Mouse (Mus musculus): ENCODE results near the gene Bin2.

DNA sequence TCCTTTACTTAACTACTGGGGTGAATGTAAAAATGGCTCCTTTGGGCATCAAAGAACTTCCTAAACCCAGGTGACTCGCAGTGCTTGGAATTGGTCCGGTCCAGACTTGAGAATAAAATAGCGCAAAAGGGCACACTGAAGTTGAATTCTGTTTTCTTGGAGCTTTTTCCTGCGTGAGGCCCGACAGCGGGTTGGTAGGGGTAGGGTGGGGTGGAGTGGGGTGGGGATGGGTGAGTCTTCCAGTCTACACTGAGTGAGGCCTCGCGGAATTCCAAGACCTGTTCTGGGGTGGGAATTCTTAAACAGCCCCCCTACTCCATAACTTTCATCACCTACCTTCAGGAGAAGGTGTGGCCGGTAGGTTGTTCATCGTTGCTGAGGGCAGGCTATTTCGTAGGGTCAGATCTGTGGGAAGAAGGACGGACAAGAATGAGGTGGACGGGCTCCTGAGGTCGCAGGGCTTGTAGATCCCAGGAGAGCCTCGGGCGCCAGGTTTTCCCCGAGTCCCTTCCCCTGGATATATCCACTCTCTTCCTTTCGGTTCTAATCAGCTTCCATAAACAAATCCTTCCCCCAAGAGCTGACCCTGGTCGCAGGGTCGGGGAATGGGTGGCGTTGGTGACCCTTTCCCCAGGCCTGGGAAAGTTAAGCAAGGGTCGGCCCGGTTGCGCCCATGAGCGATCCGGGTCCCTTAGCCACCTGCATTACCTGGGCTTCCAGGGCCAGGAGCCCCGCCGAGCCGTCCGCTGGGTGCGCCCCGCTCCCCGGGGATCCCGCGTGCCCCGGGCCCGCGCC lies 33.3 kb downstream of the Bin2 start:
- TF ChIP-seq CHD2 (IDR thresholded peaks at IDR 0.05; ENCODE audit: low read depth, low read length) (no peak), MAFK (IDR thresholded peaks at IDR 0.05; ENCODE audit: insufficient read depth, low read depth, low read length) (no peak)

Data from ES-E14 (cell line).